Mouse (Mus musculus) heart, postnatal 0 days (tissue): ENCODE measurements at regions not wholly inside any gene's neighbourhood (a gene's known extent, or its start where the extent isn't known, plus 50 kb on each side); places are given as distances from the start of the nearest gene placed in this dataset.

Experiments used
- ATAC-seq: fragments of 200-750 bp; cut with Nextera tagmentation; 2 replicates; pipeline ENCODE4 v1.8.0; 2017; ENCODE audit warnings: low read depth, moderate number of reproducible peaks, moderate library complexity; ENCODE audit not compliant: insufficient read depth
- DNase-seq: peaks from one replicate; pipeline ENCODE4 v3.0.0-alpha.2; 2016; ENCODE audit warnings: low spot score
- H3K27ac ChIP-seq: fragments of 300-500 bp; sonication (generic); 2 replicates; pipeline ENCODE4 v1.5.1; 2014; ENCODE audit warnings: low read depth, mild to moderate bottlenecking
- H3K27me3 ChIP-seq: fragments of 300-500 bp; sonication (generic); 2 replicates; pipeline ENCODE4 v1.6.1; 2014; ENCODE audit warnings: low read length, mixed read lengths; ENCODE audit not compliant: control insufficient read depth, insufficient read depth
- H3K36me3 ChIP-seq: fragments of 300-500 bp; sonication (generic); replicated peaks from 2 replicates; pipeline ENCODE4 v1.6.1; 2014; ENCODE audit warnings: low read length, mixed read lengths; ENCODE audit not compliant: control insufficient read depth, insufficient read depth
- H3K4me1 ChIP-seq: fragments of 300-500 bp; sonication (generic); 2 replicates; pipeline ENCODE4 v1.6.1; 2014; ENCODE audit warnings: antibody characterized with exemption; ENCODE audit not compliant: control insufficient read depth, insufficient read depth
- H3K4me2 ChIP-seq: fragments of 300-500 bp; sonication (generic); 2 replicates; pipeline ENCODE4 v1.6.1; 2014; ENCODE audit warnings: low read depth, mild to moderate bottlenecking, low read length, moderate library complexity
- H3K4me3 ChIP-seq: fragments of 300-500 bp; sonication (generic); 2 replicates; pipeline ENCODE4 v1.5.1; 2014; ENCODE audit warnings: low read depth, low read length
- H3K9ac ChIP-seq: fragments of 300-500 bp; sonication (generic); replicated peaks from 2 replicates; pipeline ENCODE4 v1.6.1; 2014; ENCODE audit warnings: low read depth, low read length, mixed read lengths
- H3K9me3 ChIP-seq: fragments of 300-500 bp; sonication (generic); replicated peaks from 2 replicates; pipeline ENCODE4 v1.6.1; 2016; ENCODE audit warnings: low read length; ENCODE audit not compliant: control insufficient read depth
- CTCF ChIP-seq: IDR thresholded peaks from 2 replicates; pipeline ENCODE4 v1.5.1; 2016; ENCODE audit warnings: antibody characterized with exemption, control low read depth, low read depth
- EP300 ChIP-seq: IDR thresholded peaks from 2 replicates; pipeline ENCODE4 v1.6.1; 2016; ENCODE audit warnings: antibody characterized with exemption, low read depth
- WGBS: fragments of 180-500 bp; shearing (Covaris S2); extraction: QIAGEN DNeasy Blood & Tissue Kit; methylation state at CpG from one replicate; pipeline ENCODE4 v1.1.7; 2014; 5-methylcytosine and 5-hydroxymethylcytosine counted together

DNA sequence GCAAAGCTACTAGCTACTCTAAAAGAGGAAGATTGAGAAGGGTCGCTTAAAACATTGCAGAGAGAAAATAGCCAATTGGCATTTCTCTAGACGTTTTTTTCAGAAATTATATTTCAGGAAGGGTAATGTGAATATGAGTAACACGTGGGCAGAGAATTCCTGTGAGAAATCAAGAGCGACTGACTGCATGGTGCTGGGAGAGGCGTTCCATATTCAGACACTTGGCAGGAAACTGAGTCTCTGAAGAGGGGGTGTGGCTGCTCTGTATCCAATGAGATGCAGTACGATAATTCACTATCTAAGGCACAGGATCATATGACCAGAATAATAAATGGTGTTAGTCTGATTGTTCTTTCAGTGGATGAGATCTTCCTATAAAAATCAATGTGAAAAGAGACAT, 252.5 kb downstream of the Pcdh18 start:
- TF ChIP-seq EP300 (no peak), CTCF (no peak)
- no peaks in the 10 kb centered on the region for H3K36me3 ChIP-seq

DNA sequence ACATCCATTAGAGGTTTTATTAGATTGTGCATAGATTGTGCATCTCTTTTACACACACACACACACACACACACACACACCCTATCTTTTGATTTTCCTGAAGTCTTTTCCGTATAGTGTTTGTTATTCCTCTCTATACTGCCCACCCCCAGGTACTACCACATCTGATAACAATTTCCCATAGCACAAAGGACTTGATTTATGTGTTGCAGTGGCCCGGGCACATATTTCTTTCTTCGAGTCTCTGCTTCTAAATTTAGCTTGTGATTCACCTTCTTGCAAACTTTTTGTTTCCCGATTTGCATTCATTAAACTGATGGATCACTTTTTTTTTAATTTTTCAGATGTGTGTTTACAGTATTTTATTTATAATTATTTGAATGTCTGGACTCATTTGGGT, 254.8 kb downstream of the Pcdh18 start:
- WGBS: 54% methylated on average over 4 of the region's 4 CpGs
- H3K27ac ChIP-seq: no peak overlapping the region
- H3K36me3 ChIP-seq: no peaks in the 10 kb centered on the region
- no peak overlapping the region for H3K9ac ChIP-seq
- H3K27me3 ChIP-seq: no peaks in the 10 kb centered on the region
- no peak for ATAC-seq
- H3K4me3 ChIP-seq: no peak overlapping the region
- H3K9me3 ChIP-seq: no peaks in the 10 kb centered on the region
- TF ChIP-seq EP300: no peak
- TF ChIP-seq CTCF: no peak
- no peak for DNase-seq
- H3K4me2 ChIP-seq: no peak overlapping the region
- no peaks in the 10 kb centered on the region for H3K4me1 ChIP-seq

More for the DNA sequence above, 252.5 kb downstream of the Pcdh18 start:
- Histone ChIP-seq H3K27me3 (no peaks in the 10 kb centered on the region), H3K9me3 (no peaks in the 10 kb centered on the region), H3K27ac (no peak overlapping the region), H3K4me2 (no peak overlapping the region), H3K9ac (no peak overlapping the region), H3K4me1 (no peaks in the 10 kb centered on the region), H3K4me3 (no peak overlapping the region)
- ATAC-seq (no peak), DNase-seq (no peak)
- 64% methylated on average over 6 of the region's 6 CpGs for WGBS

DNA sequence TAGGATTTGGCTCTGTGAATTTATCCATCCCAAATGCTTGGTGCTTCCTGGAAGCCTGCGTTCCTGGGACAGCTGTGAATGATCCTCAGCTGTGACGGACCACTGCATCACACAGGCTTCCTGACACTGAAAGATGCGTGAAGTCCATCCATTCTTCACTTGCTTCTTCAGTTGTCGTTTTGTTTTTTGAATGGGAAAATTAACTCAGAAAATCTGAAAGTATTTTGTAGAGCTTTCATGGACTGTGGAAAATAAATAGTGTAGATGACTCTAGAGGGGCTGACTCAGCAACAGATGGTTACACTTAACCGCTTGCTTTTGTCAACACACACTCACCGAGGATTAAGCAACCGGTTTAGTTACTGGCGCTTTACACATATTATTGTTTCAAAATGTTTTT, 272.0 kb downstream of the Pcdh18 start:
- TF ChIP-seq CTCF: no peak
- TF ChIP-seq EP300: no peak
- no peak overlapping the region for H3K27ac ChIP-seq
- no peak overlapping the region for H3K4me2 ChIP-seq
- ATAC-seq (no peak), DNase-seq (no peak)
- no peak overlapping the region for H3K9ac ChIP-seq
- no peak overlapping the region for H3K4me3 ChIP-seq
- WGBS: 72% methylated on average over 8 of the region's 8 CpGs
- H3K27me3 ChIP-seq: no peaks in the 10 kb centered on the region
- no peaks in the 10 kb centered on the region for H3K36me3 ChIP-seq
- no peaks in the 10 kb centered on the region for H3K4me1 ChIP-seq
- no peaks in the 10 kb centered on the region for H3K9me3 ChIP-seq
